Mouse (Mus musculus): ENCODE measurements around the gene Nr2f6. TPM values are rescaled to one million over a fixed set of nuclear protein-coding genes. Genes with fewer than 3 reads are reported as not detected.
A peak's percentile ranks its signal among the peaks of the same experiment; 100 is the strongest.

Gene Nr2f6
- 76.6 and 80.4 TPM in 2 replicates for polyA plus RNA-seq (2015; fragmentation: Nextera tagmentation; extraction: Ambion mirVana)

GRCm38 (mm10) chr8:71381421-71381970 is at the start of gene Nr2f6:
TSS of gene Nr2f6 (minus strand) at chr8:71381960.
- WGBS: under 1% methylated on average over 40 of the region's 89 CpGs
- peaks cover 18% of the 10 kb centered on the region; the same call in 1 of the 2 replicates for H3K36me3 ChIP-seq
- ATAC-seq (ENCODE audit: borderline replicate concordance, extremely low read depth, low FRiP score, low TSS enrichment): peak; percentile 15
- peak within 1 kb of the TSS; percentile 95 for H3K4me2 ChIP-seq
- H3K27ac ChIP-seq: peak within 1 kb of the TSS; percentile 96
- H3K9me3 ChIP-seq: no peaks in the 10 kb centered on the region
- no peaks in the 10 kb centered on the region for H3K27me3 ChIP-seq
- peak within 1 kb of the TSS; percentile 75 for H3K4me3 ChIP-seq
- H3K9ac ChIP-seq: peak within 1 kb of the TSS; percentile 83
- peaks cover 47% of the 10 kb centered on the region for H3K4me1 ChIP-seq

- H3K36me3 ChIP-seq: no peaks in the 10 kb centered on the region
- H3K4me3 ChIP-seq: no peak overlapping the region
- no peak overlapping the region for H3K4me2 ChIP-seq
- no peak for ATAC-seq (ENCODE audit: borderline replicate concordance, extremely low read depth, low FRiP score, low TSS enrichment)
- no peak overlapping the region for H3K9ac ChIP-seq
- no peaks in the 10 kb centered on the region for H3K9me3 ChIP-seq
- no peaks in the 10 kb centered on the region for H3K4me1 ChIP-seq
- H3K27me3 ChIP-seq: no peaks in the 10 kb centered on the region
- H3K27ac ChIP-seq: no peak overlapping the region
Measured at GRCm38 (mm10) chr8:71422121-71422520, 40.4 kb upstream of the Nr2f6 start.

- WGBS: 43% methylated on average over 11 of the region's 11 CpGs
- ATAC-seq (ENCODE audit: borderline replicate concordance, extremely low read depth, low FRiP score, low TSS enrichment): no peak
Measured at GRCm38 (mm10) chr8:71411535-71412273, 29.9 kb upstream of the Nr2f6 start.

GRCm38 (mm10) chr8:71408231-71408630 is 26.5 kb upstream of the Nr2f6 start:
- H3K9me3 ChIP-seq: no peaks in the 10 kb centered on the region
- H3K27me3 ChIP-seq: no peaks in the 10 kb centered on the region
- H3K36me3 ChIP-seq: peaks cover 26% of the 10 kb centered on the region
- H3K9ac ChIP-seq: no peak overlapping the region
- H3K4me1 ChIP-seq: peaks cover 28% of the 10 kb centered on the region
- no peak overlapping the region for H3K4me2 ChIP-seq
- no peak overlapping the region for H3K27ac ChIP-seq
- no peak overlapping the region for H3K4me3 ChIP-seq
- no peak for ATAC-seq (ENCODE audit: borderline replicate concordance, extremely low read depth, low FRiP score, low TSS enrichment)
- WGBS: 94% methylated on average over 4 of the region's 4 CpGs

More at GRCm38 (mm10) chr8:71411535-71412273, 29.9 kb upstream of the Nr2f6 start:
- Histone ChIP-seq H3K4me3 (no peak overlapping the region), H3K36me3 (peaks cover 26% of the 10 kb centered on the region), H3K9ac (no peak overlapping the region), H3K27me3 (no peaks in the 10 kb centered on the region), H3K27ac (no peak overlapping the region), H3K4me2 (no peak overlapping the region), H3K9me3 (no peaks in the 10 kb centered on the region), H3K4me1 (peaks cover 12% of the 10 kb centered on the region)

- Histone ChIP-seq H3K36me3 (peaks cover 26% of the 10 kb centered on the region), H3K4me3 (no peak overlapping the region), H3K4me1 (peaks cover 28% of the 10 kb centered on the region), H3K9me3 (no peaks in the 10 kb centered on the region), H3K9ac (no peak overlapping the region), H3K27me3 (no peaks in the 10 kb centered on the region), H3K4me2 (peak overlapping the region; percentile 97), H3K27ac (no peak overlapping the region)
- whole genome bisulfite sequencing: 92% methylated on average over 14 of the region's 14 CpGs
- no peak for ATAC-seq (ENCODE audit: borderline replicate concordance, extremely low read depth, low FRiP score, low TSS enrichment)
Measured at GRCm38 (mm10) chr8:71407441-71407840, 25.7 kb upstream of the Nr2f6 start.

GRCm38 (mm10) chr8:71406099-71407015 is 24.6 kb upstream of the Nr2f6 start:
- Histone ChIP-seq H3K4me1 (peaks cover 28% of the 10 kb centered on the region), H3K9me3 (no peaks in the 10 kb centered on the region), H3K4me3 (peak overlapping the region; percentile 88), H3K27me3 (no peaks in the 10 kb centered on the region), H3K9ac (peak overlapping the region; percentile 80), H3K4me2 (peak overlapping the region; percentile 97), H3K36me3 (peaks cover 26% of the 10 kb centered on the region), H3K27ac (peak overlapping the region; percentile 76)
- ATAC-seq (ENCODE audit: borderline replicate concordance, extremely low read depth, low FRiP score, low TSS enrichment): peak; percentile 87
- under 1% methylated on average over 55 of the region's 55 CpGs for WGBS

- Histone ChIP-seq H3K9me3 (no peaks in the 10 kb centered on the region), H3K4me3 (peak within 1 kb of the TSS; percentile 88), H3K4me2 (peak within 1 kb of the TSS; percentile 97), H3K36me3 (peaks cover 30% of the 10 kb centered on the region), H3K9ac (peak within 1 kb of the TSS; percentile 80), H3K27me3 (no peaks in the 10 kb centered on the region), H3K4me1 (peaks cover 28% of the 10 kb centered on the region), H3K27ac (peak within 1 kb of the TSS; percentile 76)
- ATAC-seq (ENCODE audit: borderline replicate concordance, extremely low read depth, low FRiP score, low TSS enrichment): peak; percentile 92
- WGBS: 15% methylated on average over 33 of the region's 33 CpGs
Measured at GRCm38 (mm10) chr8:71405401-71406098, 23.8 kb upstream of the Nr2f6 start, which contains the start of gene Ankle1. TSS of gene Ankle1 (plus strand) at chr8:71406010.

- H3K9ac ChIP-seq: no peak overlapping the region
- peak overlapping the region; percentile 97 for H3K4me2 ChIP-seq
Measured at GRCm38 (mm10) chr8:71404951-71405351, 23.2 kb upstream of the Nr2f6 start.

GRCm38 (mm10) chr8:71404011-71404410 is 22.3 kb upstream of the Nr2f6 start:
- peaks cover 28% of the 10 kb centered on the region for H3K4me1 ChIP-seq
- no peak for ATAC-seq (ENCODE audit: borderline replicate concordance, extremely low read depth, low FRiP score, low TSS enrichment)
- H3K27ac ChIP-seq: no peak overlapping the region
- no peak overlapping the region for H3K4me3 ChIP-seq
- H3K27me3 ChIP-seq: no peaks in the 10 kb centered on the region
- H3K36me3 ChIP-seq: peaks cover 24% of the 10 kb centered on the region
- WGBS: 84% methylated on average over 8 of the region's 8 CpGs
- no peaks in the 10 kb centered on the region for H3K9me3 ChIP-seq
- no peak overlapping the region for H3K9ac ChIP-seq
- no peak overlapping the region for H3K4me2 ChIP-seq

More at GRCm38 (mm10) chr8:71404951-71405351, 23.2 kb upstream of the Nr2f6 start:
- ATAC-seq (ENCODE audit: borderline replicate concordance, extremely low read depth, low FRiP score, low TSS enrichment): no peak
- Histone ChIP-seq H3K27me3 (no peaks in the 10 kb centered on the region), H3K27ac (no peak overlapping the region), H3K9me3 (no peaks in the 10 kb centered on the region), H3K4me1 (peaks cover 28% of the 10 kb centered on the region), H3K36me3 (peaks cover 30% of the 10 kb centered on the region), H3K4me3 (peak overlapping the region; percentile 88; the same call in 1 of the 2 replicates)
- 85% methylated on average over 9 of the region's 9 CpGs for WGBS

GRCm38 (mm10) chr8:71403107-71403885 is 21.5 kb upstream of the Nr2f6 start:
- no peaks in the 10 kb centered on the region for H3K27me3 ChIP-seq
- no peak overlapping the region for H3K4me3 ChIP-seq
- no peak overlapping the region for H3K4me2 ChIP-seq
- no peak overlapping the region for H3K9ac ChIP-seq
- H3K36me3 ChIP-seq: peaks cover 23% of the 10 kb centered on the region
- peaks cover 28% of the 10 kb centered on the region for H3K4me1 ChIP-seq
- H3K9me3 ChIP-seq: no peaks in the 10 kb centered on the region
- no peak overlapping the region for H3K27ac ChIP-seq
- 48% methylated on average over 6 of the region's 6 CpGs for WGBS
- ATAC-seq (ENCODE audit: borderline replicate concordance, extremely low read depth, low FRiP score, low TSS enrichment): no peak

Data from lung, embryonic 15.5 days (tissue).